Comparison of ENCODE assay signal across 11 mouse cellular contexts in genomic region chr14:58867396-58868107, GRCm38 (mm10).
DNase-seq lines count a peak whose midpoint lies in the region; ATAC-seq and TF ChIP-seq lines count a peak whose summit lies in the region.
"Had no signal": no experiment of that assay in that cellular context is flagged by ENCODE, and none has a peak within 500 bp of the region (broad histone marks: within the 10 kb centered on the region; RNA-seq: fewer than 3 reads in every experiment).

No protein-coding gene starts in this region.

- no peak overlapping the region for H3K4me3 ChIP-seq in midbrain, embryonic 11.5 days (ENCODE audit: low read depth, low read length)
- H3K4me3 ChIP-seq in midbrain, embryonic 10.5 days: no peak overlapping the region
- no peak overlapping the region for H3K4me3 ChIP-seq in limb, embryonic 14.5 days (replicated peaks; ENCODE audit: low read length)
- H3K4me3 ChIP-seq in intestine, embryonic 15.5 days (replicated peaks): no peak overlapping the region

- no peak overlapping the region for H3K27ac ChIP-seq in midbrain, embryonic 11.5 days (ENCODE audit: low read depth, low read length)
- H3K27ac ChIP-seq in midbrain, embryonic 10.5 days (replicated peaks): no peak overlapping the region
- no peak overlapping the region for H3K27ac ChIP-seq in limb, embryonic 14.5 days (replicated peaks; ENCODE audit: low read depth, low read length)
- no peak overlapping the region for H3K27ac ChIP-seq in intestine, embryonic 15.5 days

- no peak for TF ChIP-seq POLR2A in limb, embryonic 14.5 days (IDR thresholded peaks at IDR 0.05; ENCODE audit: borderline replicate concordance, extremely low read depth, insufficient read depth, insufficient read length)

- H3K4me1 ChIP-seq in midbrain, embryonic 11.5 days (ENCODE audit: control insufficient read depth, insufficient read depth, low read length): 0 out of 2 replicates have a peak, but pooled peaks cover 4% of the 10 kb centered on the region
- H3K4me1 ChIP-seq in midbrain, embryonic 10.5 days: peaks cover 19% of the 10 kb centered on the region
- peaks cover 22% of the 10 kb centered on the region for H3K4me1 ChIP-seq in limb, embryonic 14.5 days (ENCODE audit: control insufficient read depth, insufficient read depth, low read length)
- no peaks in the 10 kb centered on the region for H3K4me1 ChIP-seq in intestine, embryonic 15.5 days (replicated peaks)

- no peaks in the 10 kb centered on the region for H3K36me3 ChIP-seq in midbrain, embryonic 11.5 days (ENCODE audit: control insufficient read depth, insufficient read depth, low read length)
- no peaks in the 10 kb centered on the region for H3K36me3 ChIP-seq in midbrain, embryonic 10.5 days
- H3K36me3 ChIP-seq in limb, embryonic 14.5 days (ENCODE audit: control insufficient read depth, insufficient read depth, low read length): no peaks in the 10 kb centered on the region
- H3K36me3 ChIP-seq in intestine, embryonic 15.5 days: no peaks in the 10 kb centered on the region

- WGBS in midbrain, embryonic 11.5 days: 45% methylated on average over 13 of the region's 13 CpGs
- 55% methylated on average over 13 of the region's 13 CpGs for WGBS in midbrain, embryonic 10.5 days
- 19% methylated on average over 13 of the region's 13 CpGs for WGBS in limb, embryonic 14.5 days
- WGBS in intestine, embryonic 15.5 days: 28% methylated on average over 13 of the region's 13 CpGs

- DNase-seq in midbrain, embryonic 11.5 days (ENCODE audit: low spot score, missing footprints): peak; percentile 89
- no peak for DNase-seq in midbrain, embryonic 10.5 days (ENCODE audit: low spot score)
- peak; percentile 35 for DNase-seq in forelimb bud, embryonic 11.5 days (ENCODE audit: low read depth, low spot score)
- peak; percentile 47 for DNase-seq in limb, embryonic 14.5 days (ENCODE audit: low spot score)
- DNase-seq in right cerebral cortex, postnatal 10 days (ENCODE audit: low spot score in 2 of 2): no peak
- DNase-seq: cerebellum, adult 11 months; lung, postnatal 36 days; thymus, adult 2 months had no signal

- peak overlapping the region; percentile 5; the same call in 1 of the 2 replicates for H3K4me2 ChIP-seq in midbrain, embryonic 11.5 days
- H3K4me2 ChIP-seq in limb, embryonic 14.5 days (replicated peaks; ENCODE audit: low read depth, low read length, severe bottlenecking): peak overlapping the region; percentile 30
- H3K4me2 ChIP-seq in intestine, embryonic 15.5 days (replicated peaks): no peak overlapping the region

- H3K27me3 ChIP-seq in midbrain, embryonic 11.5 days (ENCODE audit: control insufficient read depth, insufficient read depth, low read length): no peaks in the 10 kb centered on the region
- H3K27me3 ChIP-seq in midbrain, embryonic 10.5 days (ENCODE audit: low read depth, poor library complexity, severe bottlenecking): peaks cover 16% of the 10 kb centered on the region
- no peaks in the 10 kb centered on the region for H3K27me3 ChIP-seq in limb, embryonic 14.5 days (ENCODE audit: control insufficient read depth, insufficient read depth, low read length)
- H3K27me3 ChIP-seq in intestine, embryonic 15.5 days (replicated peaks): no peaks in the 10 kb centered on the region

- ATAC-seq in midbrain, embryonic 11.5 days (ENCODE audit: low FRiP score): no peak
- ATAC-seq in limb, embryonic 14.5 days (ENCODE audit: low FRiP score, low read depth): no peak
- ATAC-seq in cerebellum, adult (ENCODE audit: insufficient number of reproducible peaks, low FRiP score, low TSS enrichment): no peak
- ATAC-seq in intestine, embryonic 15.5 days: no peak
- no peak for ATAC-seq in monocyte, adult 5-6 weeks (replicated peaks; ENCODE audit: insufficient number of reproducible peaks, low FRiP score, low TSS enrichment, poor library complexity, severe bottlenecking)

- H3K9ac ChIP-seq in midbrain, embryonic 11.5 days (ENCODE audit: low read length): no peak overlapping the region
- no peak overlapping the region for H3K9ac ChIP-seq in limb, embryonic 14.5 days (ENCODE audit: low read depth, low read length, severe bottlenecking)
- H3K9ac ChIP-seq in intestine, embryonic 15.5 days: no peak overlapping the region

- no peaks in the 10 kb centered on the region for H3K9me3 ChIP-seq in midbrain, embryonic 11.5 days (ENCODE audit: control insufficient read depth, low read length)
- H3K9me3 ChIP-seq in midbrain, embryonic 10.5 days (replicated peaks): no peaks in the 10 kb centered on the region
- no peaks in the 10 kb centered on the region for H3K9me3 ChIP-seq in limb, embryonic 14.5 days (ENCODE audit: control insufficient read depth, low read length)
- H3K9me3 ChIP-seq in intestine, embryonic 15.5 days: no peaks in the 10 kb centered on the region

Comparison
In these comparisons a context has a peak if more than half of its experiments do, and no peak if none do; other contexts are left out.
1. DNase-seq: peak in midbrain, embryonic 11.5 days (single experiment), forelimb bud, embryonic 11.5 days (single experiment) and limb, embryonic 14.5 days (single experiment); none in midbrain, embryonic 10.5 days (single experiment) and right cerebral cortex, postnatal 10 days (0 of 2).